Mouse (Mus musculus): Measurements from ENCODE around the gene Dnah2. TPM values are rescaled to one million over a fixed set of nuclear protein-coding genes. Genes with fewer than 3 reads are reported as not detected.

The Dnah2 gene
- polyA plus RNA-seq, 1 experiment from 2014 or later: 0.20 TPM

- H3K27ac ChIP-seq (replicated peaks): no peak overlapping the region
- H3K4me2 ChIP-seq: no peak overlapping the region
- no peaks in the 10 kb centered on the region for H3K4me1 ChIP-seq (replicated peaks)
- no peaks in the 10 kb centered on the region for H3K9me3 ChIP-seq (replicated peaks)
- no peak for ATAC-seq (ENCODE audit: insufficient read depth)
- H3K4me3 ChIP-seq (replicated peaks): no peak overlapping the region
- WGBS (ENCODE audit: insufficient replicate concordance): 64% methylated on average over 4 of the region's 4 CpGs
- H3K36me3 ChIP-seq (replicated peaks): no peaks in the 10 kb centered on the region
- H3K9ac ChIP-seq: no peak overlapping the region
- peaks cover 46% of the 10 kb centered on the region for H3K27me3 ChIP-seq
Observed at GRCm38 (mm10) chr11:69528031-69528390, 20.9 kb downstream of the Dnah2 start.

GRCm38 (mm10) chr11:69527098-69528030 lies 21.5 kb downstream of the Dnah2 start:
- Histone ChIP-seq H3K27me3 (peaks cover 46% of the 10 kb centered on the region), H3K4me3 (replicated peaks) (no peak overlapping the region), H3K9me3 (replicated peaks) (no peaks in the 10 kb centered on the region), H3K4me1 (replicated peaks) (no peaks in the 10 kb centered on the region), H3K9ac (no peak overlapping the region), H3K27ac (replicated peaks) (no peak overlapping the region), H3K4me2 (0 out of 2 replicates have a peak overlapping the region, but pooled peaks have one; percentile 11), H3K36me3 (replicated peaks) (no peaks in the 10 kb centered on the region)
- ATAC-seq (ENCODE audit: insufficient read depth): no peak
- WGBS (ENCODE audit: insufficient replicate concordance): 19% methylated on average over 30 of the region's 30 CpGs

GRCm38 (mm10) chr11:69526631-69527030 lies 22.3 kb downstream of the Dnah2 start:
- no peak for ATAC-seq (ENCODE audit: insufficient read depth)
- Histone ChIP-seq H3K27me3 (peaks cover 46% of the 10 kb centered on the region), H3K4me2 (no peak overlapping the region), H3K4me1 (replicated peaks) (peaks cover 3% of the 10 kb centered on the region; the same call in 1 of the 2 replicates), H3K36me3 (replicated peaks) (no peaks in the 10 kb centered on the region), H3K4me3 (replicated peaks) (no peak overlapping the region), H3K9ac (no peak overlapping the region), H3K9me3 (replicated peaks) (no peaks in the 10 kb centered on the region), H3K27ac (replicated peaks) (no peak overlapping the region)
- WGBS (ENCODE audit: insufficient replicate concordance): 42% methylated on average over 4 of the region's 4 CpGs

GRCm38 (mm10) chr11:69525661-69526060 lies 23.2 kb downstream of the Dnah2 start:
- H3K4me1 ChIP-seq (replicated peaks): peaks cover 13% of the 10 kb centered on the region
- H3K27ac ChIP-seq (replicated peaks): no peak overlapping the region
- no peak overlapping the region for H3K4me3 ChIP-seq (replicated peaks)
- H3K9ac ChIP-seq: no peak overlapping the region
- no peaks in the 10 kb centered on the region for H3K36me3 ChIP-seq (replicated peaks)
- peaks cover 46% of the 10 kb centered on the region for H3K27me3 ChIP-seq
- no peak for ATAC-seq (ENCODE audit: insufficient read depth)
- H3K9me3 ChIP-seq (replicated peaks): no peaks in the 10 kb centered on the region
- H3K4me2 ChIP-seq: no peak overlapping the region
- WGBS (ENCODE audit: insufficient replicate concordance): 64% methylated on average over 9 of the region's 9 CpGs

- Histone ChIP-seq H3K9ac (no peak overlapping the region), H3K4me3 (replicated peaks) (no peak overlapping the region), H3K27ac (replicated peaks) (no peak overlapping the region), H3K36me3 (replicated peaks) (no peaks in the 10 kb centered on the region), H3K4me2 (no peak overlapping the region), H3K27me3 (peaks cover 33% of the 10 kb centered on the region), H3K4me1 (replicated peaks) (peaks cover 22% of the 10 kb centered on the region), H3K9me3 (replicated peaks) (no peaks in the 10 kb centered on the region)
- ATAC-seq (ENCODE audit: insufficient read depth): no peak
- WGBS (ENCODE audit: insufficient replicate concordance): 73% methylated on average over 4 of the region's 4 CpGs
Observed at GRCm38 (mm10) chr11:69523651-69524050, 25.3 kb downstream of the Dnah2 start.

GRCm38 (mm10) chr11:69521526-69522149 lies 27.3 kb downstream of the Dnah2 start:
- Histone ChIP-seq H3K9ac (no peak overlapping the region), H3K27ac (replicated peaks) (no peak overlapping the region), H3K4me1 (replicated peaks) (peaks cover 22% of the 10 kb centered on the region), H3K4me2 (no peak overlapping the region), H3K4me3 (replicated peaks) (no peak overlapping the region), H3K9me3 (replicated peaks) (no peaks in the 10 kb centered on the region), H3K27me3 (peaks cover 21% of the 10 kb centered on the region), H3K36me3 (replicated peaks) (no peaks in the 10 kb centered on the region)
- WGBS (ENCODE audit: insufficient replicate concordance): 25% methylated on average over 9 of the region's 9 CpGs
- ATAC-seq (ENCODE audit: insufficient read depth): peak; percentile 77

GRCm38 (mm10) chr11:69519976-69520375 lies 28.9 kb downstream of the Dnah2 start:
- WGBS (ENCODE audit: insufficient replicate concordance): 51% methylated on average over 4 of the region's 4 CpGs
- Histone ChIP-seq H3K27ac (replicated peaks) (no peak overlapping the region), H3K9me3 (replicated peaks) (no peaks in the 10 kb centered on the region), H3K4me3 (replicated peaks) (no peak overlapping the region), H3K36me3 (replicated peaks) (no peaks in the 10 kb centered on the region), H3K9ac (no peak overlapping the region), H3K27me3 (peaks cover 19% of the 10 kb centered on the region), H3K4me1 (replicated peaks) (peaks cover 22% of the 10 kb centered on the region), H3K4me2 (no peak overlapping the region)
- ATAC-seq (ENCODE audit: insufficient read depth): no peak

- H3K27ac ChIP-seq (replicated peaks): no peak overlapping the region
- no peak for ATAC-seq (ENCODE audit: insufficient read depth)
Observed at GRCm38 (mm10) chr11:69516661-69517060, 32.2 kb downstream of the Dnah2 start.

GRCm38 (mm10) chr11:69516151-69516640 lies 32.7 kb downstream of the Dnah2 start:
- no peak overlapping the region for H3K9ac ChIP-seq
- WGBS (ENCODE audit: insufficient replicate concordance): 49% methylated on average over 15 of the region's 15 CpGs
- no peak overlapping the region for H3K4me2 ChIP-seq
- H3K27ac ChIP-seq (replicated peaks): no peak overlapping the region
- peaks cover 26% of the 10 kb centered on the region for H3K27me3 ChIP-seq
- H3K36me3 ChIP-seq (replicated peaks): no peaks in the 10 kb centered on the region
- ATAC-seq (ENCODE audit: insufficient read depth): no peak
- no peaks in the 10 kb centered on the region for H3K9me3 ChIP-seq (replicated peaks)
- peaks cover 37% of the 10 kb centered on the region for H3K4me1 ChIP-seq (replicated peaks)
- no peak overlapping the region for H3K4me3 ChIP-seq (replicated peaks)

More at GRCm38 (mm10) chr11:69516661-69517060, 32.2 kb downstream of the Dnah2 start:
- 53% methylated on average over 3 of the region's 3 CpGs for WGBS (ENCODE audit: insufficient replicate concordance)
- Histone ChIP-seq H3K36me3 (replicated peaks) (no peaks in the 10 kb centered on the region), H3K9me3 (replicated peaks) (no peaks in the 10 kb centered on the region), H3K4me3 (replicated peaks) (no peak overlapping the region), H3K9ac (no peak overlapping the region), H3K4me1 (replicated peaks) (peaks cover 37% of the 10 kb centered on the region), H3K27me3 (peaks cover 26% of the 10 kb centered on the region), H3K4me2 (no peak overlapping the region)

GRCm38 (mm10) chr11:69513840-69514239 lies 35.1 kb downstream of the Dnah2 start:
- H3K9ac ChIP-seq: no peak overlapping the region
- H3K9me3 ChIP-seq (replicated peaks): no peaks in the 10 kb centered on the region
- no peaks in the 10 kb centered on the region for H3K36me3 ChIP-seq (replicated peaks)
- no peak overlapping the region for H3K4me3 ChIP-seq (replicated peaks)
- H3K27ac ChIP-seq (replicated peaks): no peak overlapping the region
- H3K4me2 ChIP-seq: no peak overlapping the region
- 7% methylated on average over 6 of the region's 6 CpGs for WGBS (ENCODE audit: insufficient replicate concordance)
- H3K4me1 ChIP-seq (replicated peaks): peaks cover 32% of the 10 kb centered on the region
- no peak for ATAC-seq (ENCODE audit: insufficient read depth)
- H3K27me3 ChIP-seq: peaks cover 26% of the 10 kb centered on the region

GRCm38 (mm10) chr11:69510796-69511496 lies 38.0 kb downstream of the Dnah2 start:
- Histone ChIP-seq H3K9me3 (replicated peaks) (no peaks in the 10 kb centered on the region), H3K36me3 (replicated peaks) (no peaks in the 10 kb centered on the region), H3K4me3 (replicated peaks) (no peak overlapping the region), H3K4me1 (replicated peaks) (peaks cover 32% of the 10 kb centered on the region), H3K27me3 (peaks cover 12% of the 10 kb centered on the region), H3K4me2 (peak overlapping the region; percentile 51), H3K9ac (no peak overlapping the region; the same call in 1 of the 2 replicates), H3K27ac (replicated peaks) (peak overlapping the region; percentile 68)
- 9% methylated on average over 7 of the region's 7 CpGs for WGBS (ENCODE audit: insufficient replicate concordance)
- peak; percentile 86 for ATAC-seq (ENCODE audit: insufficient read depth)
